Mouse (Mus musculus) heart, postnatal 36 days (tissue): ENCODE measurements at regions not wholly inside any gene's neighbourhood (a gene's known extent, or its start where the extent isn't known, plus 50 kb on each side); places are given as distances from the start of the nearest gene placed in this dataset.

Experiments
- DNase-seq, 2 experiments: peaks; one replicate each; pipeline ENCODE4 v3.0.0; 2021 to 2022
- intact Hi-C: fragments of 180-260 bp; cut with DNase I; formaldehyde crosslinking; loops from one replicate; pipeline ENCODE4 v1.15.1; 2025

DNA sequence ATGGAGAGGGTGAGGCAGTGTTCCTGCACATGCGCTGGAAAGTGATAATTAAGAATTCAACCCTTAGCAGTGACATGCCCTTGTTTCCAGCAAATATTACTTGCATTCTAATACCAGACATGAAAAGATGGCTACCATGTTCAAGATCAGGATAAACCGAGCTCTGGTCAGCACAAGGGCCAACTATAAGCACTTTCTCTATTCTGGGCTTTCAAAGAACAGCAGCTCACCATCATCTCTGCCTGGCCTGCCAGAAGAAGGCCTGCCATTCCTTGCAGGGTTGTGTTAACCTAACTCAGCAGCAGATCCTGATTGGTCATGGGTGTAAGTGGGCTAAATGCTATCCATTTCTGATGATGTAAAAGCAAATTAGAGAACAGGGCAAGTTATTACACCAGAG is 558.6 kb upstream of the Zeb2 start:
- intact Hi-C loops = no loop called here
- DNase-seq = no peak

DNA sequence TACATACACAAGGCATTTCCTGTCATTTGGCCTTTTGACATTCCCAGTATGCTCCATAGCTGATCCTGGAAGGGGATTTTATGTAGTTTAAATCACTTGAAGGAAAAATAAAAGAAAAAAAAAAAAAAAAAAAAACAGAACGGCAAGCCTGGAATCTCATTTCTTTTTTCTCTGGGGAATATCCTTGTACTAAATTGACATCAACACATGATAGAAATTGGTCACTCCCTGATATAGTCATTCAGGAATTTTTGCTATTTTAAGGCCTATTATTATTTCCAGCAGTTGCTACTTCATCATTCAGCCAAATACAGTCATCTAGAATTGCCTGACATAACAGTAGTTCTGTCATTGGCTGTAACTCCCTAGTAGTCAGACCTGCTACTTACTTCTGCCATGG is 538.8 kb upstream of the Zeb2 start:
- intact Hi-C loops = no loop called here
- no peak for DNase-seq

DNA sequence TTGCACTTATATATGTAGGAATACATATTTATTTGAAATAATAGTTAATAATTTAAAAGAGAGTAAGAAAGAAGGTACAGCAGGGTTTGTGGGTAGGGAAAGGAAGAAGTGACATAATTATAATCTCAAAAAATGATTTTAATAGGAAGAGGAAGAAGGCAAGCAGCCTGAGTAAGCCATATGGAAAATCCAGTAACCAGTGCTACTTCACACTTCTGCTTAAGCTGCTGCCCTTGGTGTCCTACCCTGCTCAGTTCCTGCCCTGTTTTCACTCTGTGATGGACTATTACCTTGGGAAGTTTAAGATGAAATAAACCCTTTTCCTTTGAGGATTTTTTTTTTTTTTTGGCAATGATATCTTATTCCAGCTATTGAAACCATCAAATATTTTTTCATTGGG is 537.5 kb upstream of the Zeb2 start:
- no peak for DNase-seq
- intact Hi-C loops = loop anchor here (5.0 kb wide), 1 partner anchor 72 kb away; no protein-coding TSS in a partner anchor

DNA sequence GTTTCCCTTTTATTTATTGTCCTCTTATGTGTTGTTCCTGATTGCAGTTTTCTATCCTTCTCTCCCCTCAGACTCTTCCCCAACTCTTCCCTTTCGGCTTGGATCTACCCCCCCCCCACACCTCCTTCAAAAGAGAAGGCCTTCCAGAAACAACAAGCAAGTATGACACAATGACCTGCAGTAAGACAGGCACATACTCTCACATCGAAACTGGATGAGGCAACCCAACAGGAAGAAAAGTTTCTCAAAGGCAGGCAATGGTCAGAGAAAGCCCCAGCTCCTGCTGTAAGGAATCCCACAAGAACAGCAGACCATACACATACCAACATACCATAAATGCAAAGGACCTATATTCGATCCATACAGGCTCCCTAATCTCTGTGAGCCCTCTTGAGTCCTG is 535.8 kb upstream of the Zeb2 start:
- intact Hi-C loops = loop anchor here (5.0 kb wide), 1 partner anchor 71 kb away; no protein-coding TSS in a partner anchor
- DNase-seq = no peak

DNA sequence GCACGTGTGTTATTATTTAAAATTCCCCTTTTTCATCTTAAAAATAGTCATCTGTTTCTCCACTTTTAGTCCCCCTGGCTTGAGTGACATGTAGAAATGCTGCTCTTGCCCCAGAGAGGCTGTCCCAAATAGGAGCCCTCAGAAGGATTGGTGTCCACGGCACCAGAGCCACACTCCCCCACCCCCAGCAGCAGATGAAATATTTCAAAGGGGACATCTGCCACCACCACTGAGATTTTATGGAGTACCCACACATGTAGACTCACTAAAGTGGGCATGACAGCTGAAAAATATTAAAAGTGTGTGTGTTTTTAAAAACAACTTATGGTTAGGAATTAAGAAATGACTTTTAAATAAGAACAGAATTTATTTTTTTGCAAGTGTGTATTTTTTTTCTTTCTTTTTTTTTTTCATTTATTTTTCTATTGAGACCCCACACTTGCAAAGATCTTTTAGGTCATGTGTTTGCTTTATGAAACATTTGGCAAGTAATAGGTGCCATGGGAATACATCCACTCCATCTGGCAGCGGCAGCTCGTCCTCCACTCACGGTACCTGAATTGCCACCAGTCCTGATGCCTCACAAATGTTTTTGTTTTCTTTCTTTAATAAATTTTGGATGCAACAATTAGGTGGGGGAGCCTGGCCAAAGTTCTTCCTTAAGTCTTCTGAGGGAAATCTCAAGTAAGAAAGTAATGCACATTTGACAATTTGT is 533.2 kb upstream of the Zeb2 start:
- intact Hi-C loops = loop anchor here (5.0 kb wide), 1 partner anchor 68 kb away; no protein-coding TSS in a partner anchor
- no peak for DNase-seq

DNA sequence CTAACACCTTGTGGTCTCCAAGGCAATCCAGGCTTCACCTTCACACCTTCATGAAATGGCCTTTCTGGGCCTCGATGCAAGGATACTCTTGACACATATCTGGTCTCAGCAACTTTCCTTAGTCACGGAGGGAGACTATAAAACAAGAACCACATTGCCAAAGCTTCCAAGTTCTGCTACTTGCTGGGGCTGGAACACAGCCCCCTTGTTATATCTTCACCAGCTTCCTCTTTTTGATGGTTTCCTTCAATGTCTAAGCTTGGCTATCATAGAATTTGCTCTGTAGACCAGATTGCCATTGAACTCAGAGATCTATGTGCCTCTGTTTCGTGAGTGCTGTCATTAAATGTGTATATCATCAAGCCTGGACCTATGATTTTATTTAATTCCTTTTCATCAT is 530.7 kb upstream of the Zeb2 start:
- intact Hi-C loops = no loop called here
- no peak for DNase-seq

DNA sequence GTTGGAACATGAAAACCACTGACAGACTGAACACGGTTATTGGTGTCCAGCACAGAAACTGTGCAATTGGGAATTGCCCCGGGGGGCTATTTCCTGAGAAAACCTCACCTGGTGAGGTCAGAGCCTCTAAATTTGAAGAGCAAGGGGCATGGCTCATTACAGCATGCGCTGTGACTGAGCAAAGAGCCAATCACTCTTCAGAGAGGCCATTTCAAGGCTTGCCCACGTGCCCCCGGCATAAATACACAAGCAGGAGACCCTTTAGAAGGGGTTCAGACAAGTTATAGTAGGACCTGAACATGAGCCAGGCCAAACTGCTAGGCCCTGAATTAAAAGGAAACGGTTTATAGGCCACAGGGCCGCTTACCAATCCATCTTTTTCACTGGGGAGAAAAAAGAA is 512.9 kb upstream of the Zeb2 start:
- intact Hi-C loops = no loop called here
- no peak for DNase-seq

DNA sequence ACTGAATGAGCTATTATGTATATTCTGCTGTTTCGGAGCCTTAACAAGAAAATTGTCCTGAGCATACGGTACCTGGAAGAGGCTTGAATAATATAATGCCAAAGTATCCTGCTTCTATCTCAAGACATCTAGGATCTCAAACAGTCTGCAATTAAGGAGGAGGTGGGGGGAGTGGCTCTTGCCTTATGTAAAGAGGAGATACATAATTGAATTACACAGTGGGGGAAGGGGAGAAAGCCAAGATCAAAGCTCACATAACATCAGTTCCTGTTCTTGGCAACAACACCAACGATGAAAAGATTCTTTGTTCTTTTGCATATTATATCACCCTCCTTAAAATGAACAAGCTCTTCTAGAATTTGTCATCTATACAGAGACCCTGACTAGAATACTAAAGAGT is 512.4 kb upstream of the Zeb2 start:
- intact Hi-C loops = no loop called here
- no peak for DNase-seq

DNA sequence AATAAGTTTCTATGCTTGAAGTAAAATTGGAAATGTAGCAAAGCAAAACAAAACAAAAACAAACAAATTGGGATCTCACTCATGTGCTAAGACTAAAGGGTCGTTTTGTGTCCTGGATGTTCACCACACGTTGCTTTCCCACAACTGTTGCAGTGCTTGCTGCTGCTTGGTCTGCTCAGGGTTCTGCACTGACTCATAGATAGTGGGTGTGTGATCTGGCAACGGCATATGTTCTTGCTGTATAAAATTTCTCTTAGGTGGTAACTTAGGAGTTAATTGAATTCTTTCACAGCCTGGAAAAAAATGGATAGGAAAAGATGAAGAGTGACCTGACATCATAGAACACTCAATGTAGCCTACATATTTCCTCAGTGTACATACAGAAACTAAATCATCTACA is 505.9 kb upstream of the Zeb2 start:
- intact Hi-C loops = no loop called here
- no peak for DNase-seq

DNA sequence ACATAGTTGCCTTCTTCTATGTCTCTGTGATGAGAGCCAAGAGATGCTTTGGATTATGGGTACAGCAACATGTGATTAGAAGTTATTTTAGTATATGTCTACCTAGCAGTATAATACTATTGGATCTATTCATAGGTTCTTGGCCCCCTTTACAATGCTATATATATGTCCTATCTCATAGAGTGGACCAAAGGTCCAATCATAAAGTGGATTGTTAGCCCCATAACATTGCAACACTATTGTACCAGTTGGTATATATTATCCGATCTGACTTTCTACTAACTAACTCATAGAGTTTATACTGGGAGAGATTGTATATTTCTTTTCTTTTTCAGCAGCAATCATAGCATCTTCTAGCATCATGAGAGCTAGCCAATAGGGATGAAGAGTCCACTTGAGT is 491.7 kb upstream of the Zeb2 start:
- no peak for DNase-seq
- intact Hi-C loops = no loop called here

DNA sequence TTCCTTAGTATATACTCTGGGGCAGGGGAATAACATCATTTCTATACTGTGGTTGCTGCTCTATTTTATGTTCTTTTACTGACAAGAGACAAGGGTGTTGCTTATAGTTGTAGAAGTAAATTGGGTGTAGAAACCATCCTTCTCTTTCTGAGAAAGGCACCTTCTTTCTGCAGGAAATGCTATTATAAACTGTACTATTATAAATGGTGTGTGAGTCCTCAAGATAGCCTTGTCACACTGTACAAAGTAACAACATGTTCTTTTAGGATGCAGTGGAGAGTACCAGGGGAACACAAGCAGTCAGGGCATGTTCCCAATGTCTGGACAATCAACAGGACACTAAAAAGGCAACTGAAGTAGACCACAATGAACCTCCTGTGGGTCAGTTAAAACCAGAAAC is 490.2 kb upstream of the Zeb2 start:
- no peak for DNase-seq
- intact Hi-C loops = no loop called here

DNA sequence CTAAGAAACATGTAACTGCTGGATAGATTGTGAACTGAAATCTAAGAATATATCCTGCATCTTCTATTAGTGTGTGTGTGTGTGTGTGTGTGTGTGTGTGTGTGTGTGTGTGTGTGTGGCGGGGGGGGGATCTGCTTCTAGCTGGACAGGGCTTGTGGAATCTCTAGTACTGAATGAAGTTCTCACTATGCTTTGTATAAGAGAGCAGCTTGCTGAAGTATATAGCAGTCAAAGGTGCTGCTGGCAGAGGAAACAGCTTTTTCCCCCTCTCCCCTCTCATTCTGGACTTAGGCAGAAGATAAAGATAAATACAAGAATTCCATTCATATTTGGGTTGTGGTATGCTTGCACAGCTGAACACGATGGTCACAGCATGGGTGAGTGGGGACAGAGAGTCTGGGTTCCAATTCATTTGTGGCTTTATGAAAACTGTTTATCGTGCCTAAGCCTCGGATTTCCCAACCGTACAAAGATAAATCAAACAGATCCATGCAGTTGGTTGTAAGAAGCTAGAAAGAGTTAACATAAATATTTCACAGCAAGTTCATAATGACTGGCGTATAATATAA is 484.2 kb upstream of the Zeb2 start:
- no peak for DNase-seq
- intact Hi-C loops = no loop called here

DNA sequence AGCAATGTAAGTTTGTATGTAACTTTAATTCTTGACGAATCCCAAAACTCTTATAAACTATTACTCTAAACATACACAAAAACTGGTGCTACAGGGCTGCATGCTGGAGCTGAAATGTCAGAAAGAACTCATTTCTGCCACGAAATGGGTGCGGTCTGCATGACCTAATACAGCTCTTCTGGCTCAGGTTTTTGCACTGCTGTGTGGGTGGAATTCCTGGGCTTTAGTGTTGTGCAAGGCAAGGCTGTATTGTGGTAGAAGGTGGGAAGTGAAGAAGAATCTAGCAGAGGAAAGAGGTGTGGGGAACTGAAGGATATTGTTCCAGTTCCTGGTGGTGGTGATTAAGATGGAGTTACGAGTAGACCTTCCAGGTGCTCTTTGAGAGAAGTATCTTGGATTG is 476.6 kb upstream of the Zeb2 start:
- DNase-seq = peak in 1 of 2 experiments; percentile 18
- intact Hi-C loops = no loop called here

DNA sequence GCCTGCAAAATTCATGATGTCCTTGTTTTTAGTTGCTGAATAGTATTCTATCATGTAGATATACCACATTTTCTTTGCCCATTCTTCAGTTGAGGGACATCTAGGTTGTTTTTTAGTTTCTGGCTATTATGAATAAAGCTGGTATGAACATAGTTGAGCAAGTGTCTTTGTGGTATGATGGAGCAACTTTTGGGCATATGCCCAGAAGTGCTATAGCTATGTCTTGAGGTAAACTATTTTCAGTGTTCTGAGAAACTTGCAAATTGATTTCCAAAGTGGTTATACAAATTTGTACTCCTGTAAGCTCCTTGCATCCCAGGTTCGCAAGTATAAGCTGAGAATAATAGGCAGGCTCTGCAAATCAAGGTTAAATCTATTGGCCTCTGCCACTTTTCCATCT is 473.8 kb upstream of the Zeb2 start:
- DNase-seq = no peak
- intact Hi-C loops = no loop called here

DNA sequence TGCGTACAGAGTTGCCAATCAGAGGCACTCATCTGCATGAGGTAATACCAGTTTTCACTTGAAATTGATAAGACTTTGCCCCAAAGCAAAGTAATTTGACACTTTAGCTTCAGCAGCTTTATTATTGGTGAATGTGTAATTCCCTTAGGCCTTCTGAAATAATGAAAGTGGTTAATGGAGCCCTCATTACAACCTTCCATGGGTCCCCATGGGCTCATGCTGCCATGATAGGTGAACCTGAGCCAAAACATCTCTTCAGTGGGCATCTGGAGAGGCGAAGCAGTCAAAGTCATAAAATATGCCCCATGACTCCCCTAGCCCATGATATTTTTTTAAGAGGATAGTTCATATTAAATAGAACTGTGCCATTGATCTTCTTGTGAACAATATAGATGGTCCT is 471.1 kb upstream of the Zeb2 start:
- DNase-seq = no peak
- intact Hi-C loops = no loop called here

DNA sequence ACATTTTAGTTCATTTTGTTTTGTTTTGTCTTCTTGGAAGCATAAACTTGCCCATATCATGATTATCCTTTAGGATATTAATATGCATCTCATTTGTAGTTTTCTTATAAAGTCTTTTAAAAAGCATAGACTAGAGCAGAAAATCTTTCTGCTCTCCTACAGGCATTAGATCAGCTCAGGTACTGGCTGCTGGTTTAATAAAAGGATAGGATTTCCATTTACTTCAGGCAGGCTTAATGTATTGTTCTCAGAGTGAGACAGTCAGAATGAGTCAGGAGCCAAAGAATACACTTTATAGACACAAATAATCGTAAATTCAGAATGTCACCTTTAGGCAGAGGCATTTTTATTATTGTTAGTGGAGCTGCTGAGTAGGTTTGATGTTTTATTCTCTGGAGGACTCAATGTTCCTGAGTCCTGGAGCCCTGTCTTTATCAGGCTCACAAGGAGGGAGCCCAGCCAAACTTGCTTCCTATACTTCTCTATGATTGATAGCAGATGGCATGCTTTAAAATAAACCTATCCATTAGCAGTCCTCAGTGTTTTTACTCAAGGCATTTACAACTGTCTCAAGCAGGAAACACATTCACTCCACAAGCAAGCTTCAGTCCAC is 469.5 kb upstream of the Zeb2 start:
- intact Hi-C loops = no loop called here
- no peak for DNase-seq

DNA sequence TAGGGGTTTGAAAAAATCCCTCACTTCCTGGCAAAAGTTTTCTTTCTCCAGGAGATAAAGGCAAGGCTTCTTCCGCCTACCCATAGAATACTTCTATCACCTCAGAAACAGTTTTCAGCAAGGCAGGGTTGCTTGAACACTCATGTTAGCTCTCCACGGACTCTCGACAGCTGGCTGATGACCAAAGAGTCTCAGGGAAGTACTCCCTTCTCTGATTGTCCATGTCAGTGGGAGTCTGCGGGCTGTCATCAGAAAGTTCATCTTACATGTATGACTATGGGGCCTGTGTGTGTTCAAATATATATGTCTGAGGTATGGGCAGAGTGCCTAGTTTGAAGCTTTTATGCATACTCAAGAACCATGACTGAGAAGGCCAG is 464.3 kb upstream of the Zeb2 start:
- intact Hi-C loops = loop anchor here (5.0 kb wide), 2 partner anchors 71 to 464 kb away; partner anchors contain the start of gene Zeb2
- DNase-seq = peak in 1 of 2 experiments; percentile 23

DNA sequence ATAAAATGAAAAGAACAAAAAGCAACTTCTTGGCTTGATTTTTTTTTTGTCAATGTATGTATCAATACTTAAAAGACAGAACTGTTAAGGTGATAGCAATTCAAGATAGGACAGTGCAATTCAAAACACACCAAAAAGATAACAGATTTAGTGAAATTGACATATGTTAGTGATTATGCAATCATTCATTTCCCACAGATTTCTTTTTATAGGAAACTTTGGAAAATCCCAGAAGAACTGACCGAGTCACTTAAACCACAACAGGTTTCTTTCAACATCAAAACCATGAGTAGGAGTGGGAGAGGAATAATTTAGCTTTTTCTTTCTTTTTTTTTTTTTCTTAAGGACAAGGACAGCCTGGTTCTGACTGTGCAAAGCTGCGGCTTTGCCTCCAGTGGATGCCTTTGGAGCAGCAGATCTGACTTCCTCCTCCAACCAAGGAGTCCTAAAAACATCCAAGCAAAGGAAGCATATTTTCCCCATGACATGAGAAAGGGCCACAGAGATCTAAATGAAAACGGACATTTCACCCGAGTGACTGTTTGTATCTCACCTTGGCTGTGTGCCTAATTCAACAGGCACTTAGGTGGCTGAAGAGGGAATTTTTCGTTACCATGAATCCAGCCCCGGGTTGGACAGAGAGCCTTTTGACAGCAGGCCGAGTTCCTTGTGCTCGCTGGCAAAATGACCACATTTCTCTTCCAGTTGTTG is 463.8 kb upstream of the Zeb2 start:
- intact Hi-C loops = loop anchor here (5.0 kb wide), 2 partner anchors 71 to 464 kb away; partner anchors contain the start of gene Zeb2
- peak; percentile 44 to 58 for DNase-seq

DNA sequence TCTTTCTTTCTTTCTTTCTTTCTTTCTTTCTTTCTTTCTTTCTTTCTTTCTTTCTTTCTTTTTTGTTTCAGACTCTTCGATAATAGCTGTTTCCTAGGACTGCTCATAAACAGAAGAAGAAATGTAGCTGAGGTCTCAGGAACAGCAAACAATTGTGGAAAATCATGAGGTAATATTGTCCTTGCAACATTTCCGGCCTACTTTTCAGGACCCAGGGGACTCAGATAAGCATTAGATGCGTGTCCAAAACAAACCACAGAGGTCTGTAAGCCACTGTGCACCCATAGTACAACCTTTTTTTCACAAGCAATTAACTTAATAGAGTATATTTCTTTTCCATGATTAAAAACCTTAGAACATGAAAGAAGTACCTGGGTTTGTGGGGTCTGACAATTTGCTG is 455.7 kb upstream of the Zeb2 start:
- intact Hi-C loops = no loop called here
- peak in 1 of 2 experiments; percentile 28 for DNase-seq

DNA sequence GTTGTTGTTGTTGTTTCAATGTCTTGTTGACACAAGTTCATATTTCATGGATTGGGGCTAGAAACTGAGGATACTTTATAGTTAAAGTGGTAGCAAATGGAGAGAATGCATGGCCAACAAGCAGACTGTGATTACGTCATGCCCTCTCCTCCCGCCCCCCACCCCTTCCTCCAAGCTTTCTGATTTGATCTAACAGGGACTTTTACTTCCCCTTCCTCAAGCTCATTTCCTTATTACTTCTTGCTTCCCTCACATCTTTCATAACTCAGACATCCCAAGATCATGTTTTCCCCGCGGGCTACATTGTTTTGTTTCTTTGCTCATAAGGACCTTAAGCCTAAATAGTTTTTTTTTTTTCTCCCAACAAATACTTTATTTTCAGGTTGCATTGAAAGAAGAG is 437.5 kb upstream of the Zeb2 start:
- intact Hi-C loops = no loop called here
- no peak for DNase-seq

DNA sequence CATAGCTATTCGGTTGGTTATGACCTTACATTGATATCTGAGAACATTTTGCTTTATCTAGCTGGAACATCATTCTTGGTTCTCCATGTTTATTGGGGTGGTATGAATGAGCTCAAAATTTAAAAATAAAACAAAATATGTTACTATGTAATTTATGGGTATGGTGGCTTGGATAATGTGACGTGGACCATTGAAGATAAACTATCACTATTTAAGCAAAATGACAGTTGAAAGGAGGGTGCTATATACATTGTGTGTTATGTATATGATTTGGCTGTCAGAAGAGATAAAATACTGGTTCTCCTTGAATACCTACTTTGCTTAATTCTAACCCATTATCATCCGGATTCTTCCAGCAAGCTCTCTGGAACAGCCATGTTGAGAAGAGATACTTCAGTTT is 424.2 kb upstream of the Zeb2 start:
- intact Hi-C loops = no loop called here
- no peak for DNase-seq

DNA sequence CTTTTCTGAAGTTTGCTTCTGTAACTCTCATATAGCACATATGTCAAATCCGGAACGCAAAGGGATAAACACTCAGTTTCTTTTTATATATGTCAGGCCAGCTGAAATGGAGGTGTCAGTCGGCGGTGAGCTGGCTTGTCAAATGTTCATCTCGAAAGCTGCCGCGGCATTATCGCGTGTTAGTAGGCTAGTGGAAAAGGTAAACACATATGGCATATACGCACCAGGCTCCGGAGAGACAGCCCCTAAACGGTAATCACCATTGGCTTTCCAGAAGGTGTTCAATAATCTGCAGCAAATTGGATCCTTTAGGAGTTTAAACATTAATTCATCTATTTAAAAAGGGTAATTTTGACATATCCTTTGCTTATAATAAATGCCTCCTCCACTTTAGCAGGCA is 421.8 kb upstream of the Zeb2 start:
- intact Hi-C loops = no loop called here
- DNase-seq = no peak
